Mouse (Mus musculus): ENCODE measurements at regions not wholly inside any gene's neighbourhood (a gene's known extent, or its start where the extent isn't known, plus 50 kb on each side); places are given as distances from the start of the nearest gene placed in this dataset.

DNA sequence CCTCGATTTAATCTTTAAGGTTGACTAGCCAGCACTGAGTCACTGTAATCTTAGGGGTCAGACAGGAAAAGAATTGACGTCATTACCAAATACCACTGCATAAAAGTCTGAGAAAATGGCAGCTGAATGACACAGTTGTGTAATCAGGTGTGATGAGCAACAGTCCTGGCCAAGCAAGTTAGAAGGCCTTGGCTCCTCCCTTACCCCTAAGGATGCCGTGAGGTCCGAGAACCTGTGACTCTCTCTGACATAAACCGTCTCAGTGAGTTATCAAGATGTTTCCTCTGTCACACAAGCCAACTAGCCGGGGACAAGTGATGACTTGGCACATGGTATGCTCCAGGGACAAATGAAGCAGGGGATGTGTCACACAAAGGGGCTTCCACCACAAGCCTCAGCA is 101.5 kb upstream of the Gm37988 start:
- Histone ChIP-seq H3K4me3 (no peak overlapping the region), H3K4me1 (no peaks in the 10 kb centered on the region), H3K9me3 (no peaks in the 10 kb centered on the region), H3K27ac (no peak overlapping the region), H3K36me3 (replicated peaks) (no peaks in the 10 kb centered on the region), H3K27me3 (ENCODE audit: poor library complexity, severe bottlenecking) (no peaks in the 10 kb centered on the region)
- no peak for DNase-seq (ENCODE audit: extremely low spot score, low spot score)
- WGBS, result 83% methylated on average over 6 of the region's 6 CpGs

DNA sequence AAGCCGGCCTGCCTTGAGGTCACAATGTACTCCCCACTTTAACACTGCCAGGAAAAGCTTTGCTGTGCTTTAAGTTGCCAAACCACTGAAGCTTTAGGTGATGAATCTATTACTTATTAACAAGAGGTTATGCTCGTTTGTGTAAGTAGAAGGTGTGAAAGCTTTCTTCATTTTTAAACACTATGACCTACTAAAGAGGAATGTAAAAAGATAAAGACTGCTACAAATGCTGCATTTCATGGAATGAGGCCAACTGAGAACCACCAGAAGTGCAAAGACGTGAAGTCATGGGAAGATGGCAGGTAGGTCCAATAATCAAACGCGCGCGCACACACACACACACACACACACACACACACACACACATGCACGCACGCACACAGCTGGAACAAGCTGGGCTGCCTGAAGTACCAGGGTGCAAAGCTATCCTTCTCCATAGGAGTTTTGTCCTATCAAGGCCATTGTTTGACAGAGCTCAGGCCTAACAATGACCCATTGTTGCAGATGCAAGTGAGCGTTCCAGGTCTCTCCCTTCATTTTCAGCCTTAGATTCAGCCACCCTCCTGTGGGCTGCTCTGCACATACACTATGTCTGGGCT is 85.3 kb upstream of the Gm37988 start:
- Histone ChIP-seq H3K36me3 (replicated peaks) (no peaks in the 10 kb centered on the region), H3K9me3 (no peaks in the 10 kb centered on the region), H3K27me3 (ENCODE audit: poor library complexity, severe bottlenecking) (no peaks in the 10 kb centered on the region), H3K4me1 (0 out of 2 replicates have a peak, but pooled peaks cover 5% of the 10 kb centered on the region), H3K27ac (no peak overlapping the region), H3K4me3 (no peak overlapping the region)
- no peak for DNase-seq (ENCODE audit: extremely low spot score, low spot score)
- 86% methylated on average over 10 of the region's 10 CpGs for WGBS
